Mouse (Mus musculus) midbrain, embryonic 10.5 days (tissue): ENCODE measurements around the gene Rdh7. TPM values are rescaled to one million over a fixed set of nuclear protein-coding genes. Genes with fewer than 3 reads are reported as not detected.
"Not testable (repeated sequence)": the region's sequence is repeated elsewhere in the genome, so short reads cannot be mapped to it uniquely, and the experiment has no call there.

Source experiments
- DNase-seq: peaks from one replicate; pipeline ENCODE4 v3.0.0-alpha.2; 2017; ENCODE audit warnings: low spot score
- H3K27ac ChIP-seq: fragments of 300-500 bp; sonication (generic); replicated peaks from 2 replicates; pipeline ENCODE4 v1.5.1; 2016; ENCODE audit warnings: mild to moderate bottlenecking
- H3K27me3 ChIP-seq: fragments of 300-500 bp; sonication (generic); 2 replicates; pipeline ENCODE4 v1.6.1; 2016; ENCODE audit warnings: low read depth, mild to moderate bottlenecking; ENCODE audit not compliant: poor library complexity, severe bottlenecking
- H3K36me3 ChIP-seq: fragments of 300-500 bp; sonication (generic); 2 replicates; pipeline ENCODE4 v1.6.1; 2016; ENCODE audit warnings: mild to moderate bottlenecking, moderate library complexity
- H3K4me1 ChIP-seq: fragments of 300-500 bp; sonication (generic); 2 replicates; pipeline ENCODE4 v1.6.1; 2016
- H3K4me3 ChIP-seq: fragments of 300-500 bp; sonication (generic); 2 replicates; pipeline ENCODE4 v1.5.1; 2016; ENCODE audit warnings: mild to moderate bottlenecking, moderate library complexity
- H3K9me3 ChIP-seq: fragments of 300-500 bp; sonication (generic); replicated peaks from 2 replicates; pipeline ENCODE4 v1.6.1; 2016; ENCODE audit warnings: mild to moderate bottlenecking
- WGBS: fragments of 180-500 bp; shearing (Covaris S2); methylation state at CpG from one replicate; pipeline ENCODE4 v1.1.7; 2016; 5-methylcytosine and 5-hydroxymethylcytosine counted together
- polyA plus RNA-seq: library from polyadenylated mRNA; unstranded; fragments of >200 nt; fragmentation: Nextera tagmentation; extraction: Ambion mirVana; gene quantifications from 2 replicates; pipeline ENCODE4 v1.2.1, GENCODE M21; 2016

Rdh7 gene
- polyA plus RNA-seq, 1 experiment from 2014 or later: not detected

GRCm38 (mm10) chr10:127837793-127838192 is 50.8 kb downstream of the Rdh7 start:
- WGBS: 92% methylated on average over 5 of the region's 5 CpGs
- H3K9me3 ChIP-seq, H3K4me3 ChIP-seq, H3K36me3 ChIP-seq, DNase-seq, H3K27me3 ChIP-seq, H3K4me1 ChIP-seq, H3K27ac ChIP-seq: not testable (repeated sequence)

- no peaks in the 10 kb centered on the region for H3K36me3 ChIP-seq
- no peaks in the 10 kb centered on the region for H3K4me1 ChIP-seq
- peaks cover 6% of the 10 kb centered on the region; the same call in 1 of the 2 replicates for H3K9me3 ChIP-seq
- 88% methylated on average over 5 of the region's 5 CpGs for WGBS
- H3K27ac ChIP-seq: no peak overlapping the region
- H3K27me3 ChIP-seq: no peaks in the 10 kb centered on the region
- DNase-seq: no peak
- no peak overlapping the region for H3K4me3 ChIP-seq
Observed at GRCm38 (mm10) chr10:127835292-127835691, 53.3 kb downstream of the Rdh7 start.

- not testable (repeated sequence) for H3K27ac ChIP-seq, H3K36me3 ChIP-seq, H3K9me3 ChIP-seq, DNase-seq, H3K4me3 ChIP-seq, H3K4me1 ChIP-seq, H3K27me3 ChIP-seq
- 98% methylated on average over 1 of the region's 1 CpGs for WGBS
Observed at GRCm38 (mm10) chr10:127834186-127834585, 54.4 kb downstream of the Rdh7 start.

Other genes starting within 250 kb of the Rdh7 start
- 8.2 and 8.9 TPM in 2 replicates for gene Stat6, start 245.8 kb downstream of the Rdh7 start, polyA plus RNA-seq
- gene Nemp1, start 221.9 kb downstream of the Rdh7 start, polyA plus RNA-seq: 9.0 TPM in 2 replicates
- 3.9 and 4.4 TPM in 2 replicates for gene Nab2, start 220.2 kb downstream of the Rdh7 start, polyA plus RNA-seq
- gene Myo1a, start 183.6 kb downstream of the Rdh7 start, polyA plus RNA-seq: 0.41 and 0.69 TPM in 2 replicates
- gene Tac2, start 164.3 kb downstream of the Rdh7 start, polyA plus RNA-seq: not detected in 2 replicates
- gene Zbtb39, start 149.3 kb downstream of the Rdh7 start, polyA plus RNA-seq: 4.3 and 4.7 TPM in 2 replicates
- 0.32 and 0.40 TPM in 2 replicates for gene Gpr182, start 137.1 kb downstream of the Rdh7 start, polyA plus RNA-seq
- 0.02 and 0.04 TPM in 2 replicates for gene Rdh1, start 129.1 kb downstream of the Rdh7 start, polyA plus RNA-seq
- not detected in 2 replicates for gene Rdh16f1, start 129.0 kb downstream of the Rdh7 start, polyA plus RNA-seq
- gene Rdh9, start 112.4 kb downstream of the Rdh7 start, polyA plus RNA-seq: 0.11 and 0.12 TPM in 2 replicates
- gene Rdh16, start 87.7 kb downstream of the Rdh7 start, polyA plus RNA-seq: not detected in 2 replicates
- gene Rdh19, start 38.9 kb downstream of the Rdh7 start, polyA plus RNA-seq: not detected in 2 replicates
- gene Rdh16f2, start 22.3 kb downstream of the Rdh7 start, polyA plus RNA-seq: not detected in 2 replicates
- gene Sdr9c7, start 9.7 kb upstream of the Rdh7 start, polyA plus RNA-seq: not detected in 2 replicates
- not detected in 2 replicates for gene Hsd17b6, start 118.8 kb upstream of the Rdh7 start, polyA plus RNA-seq
- 105 and 114 TPM in 2 replicates for gene Prim1, start 126.4 kb upstream of the Rdh7 start, polyA plus RNA-seq
- gene Naca, start 146.8 kb upstream of the Rdh7 start, polyA plus RNA-seq: 814 and 925 TPM in 2 replicates
- 669 and 729 TPM in 2 replicates for gene Ptges3, start 170.1 kb upstream of the Rdh7 start, polyA plus RNA-seq
- gene Atp5b, start 194.5 kb upstream of the Rdh7 start, polyA plus RNA-seq: 2,205 and 2,316 TPM in 2 replicates
- 14.3 and 16.7 TPM in 2 replicates for gene Baz2a, start 202.8 kb upstream of the Rdh7 start, polyA plus RNA-seq